Mouse (Mus musculus) heart, embryonic 11.5 days (tissue): ENCODE data around the gene Ugt1a8. TPM values are rescaled to one million over a fixed set of nuclear protein-coding genes. Genes with fewer than 3 reads are reported as not detected.

Source experiments
- ATAC-seq: fragments of 200-750 bp; cut with Nextera tagmentation; replicated peaks from 2 replicates; pipeline ENCODE4 v1.8.0; 2017; ENCODE audit warnings: moderate library complexity; ENCODE audit not compliant: insufficient number of reproducible peaks, low FRiP score, low TSS enrichment
- H3K27ac ChIP-seq: fragments of 300-500 bp; sonication (generic); 2 replicates; pipeline ENCODE4 v1.5.1; 2014; ENCODE audit warnings: mild to moderate bottlenecking, low read depth, low read length
- H3K27me3 ChIP-seq: fragments of 300-500 bp; sonication (generic); 2 replicates; pipeline ENCODE4 v1.6.1; 2014; ENCODE audit warnings: mild to moderate bottlenecking, low read length, mixed read lengths; ENCODE audit not compliant: control insufficient read depth, insufficient read depth
- H3K36me3 ChIP-seq: fragments of 300-500 bp; sonication (generic); 2 replicates; pipeline ENCODE4 v1.6.1; 2014; ENCODE audit warnings: mild to moderate bottlenecking, low read length, moderate library complexity, mixed read lengths; ENCODE audit not compliant: control insufficient read depth, insufficient read depth
- H3K4me1 ChIP-seq: fragments of 300-500 bp; sonication (generic); 2 replicates; pipeline ENCODE4 v1.6.1; 2014; ENCODE audit warnings: low read length; ENCODE audit not compliant: control insufficient read depth, insufficient read depth
- H3K4me2 ChIP-seq: fragments of 300-500 bp; sonication (generic); 2 replicates; pipeline ENCODE4 v1.6.1; 2014; ENCODE audit warnings: mild to moderate bottlenecking, moderate library complexity
- H3K4me3 ChIP-seq: fragments of 300-500 bp; sonication (generic); 2 replicates; pipeline ENCODE4 v1.5.1; 2014; ENCODE audit warnings: low read depth, low read length
- H3K9ac ChIP-seq: fragments of 300-500 bp; sonication (generic); 2 replicates; pipeline ENCODE4 v1.6.1; 2014; ENCODE audit warnings: mild to moderate bottlenecking, low read depth, low read length, moderate library complexity
- H3K9me3 ChIP-seq: fragments of 300-500 bp; sonication (generic); replicated peaks from 2 replicates; pipeline ENCODE4 v1.6.1; 2016; ENCODE audit warnings: low read length; ENCODE audit not compliant: control insufficient read depth
- WGBS: fragments of 180-500 bp; shearing (Covaris S2); extraction: QIAGEN DNeasy Blood & Tissue Kit; methylation state at CpG from one replicate; pipeline ENCODE4 v1.1.7; 2014; ENCODE audit not compliant: insufficient replicate concordance; 5-methylcytosine and 5-hydroxymethylcytosine counted together
- polyA plus RNA-seq: library from polyadenylated mRNA; unstranded; fragments of >200 nt; fragmentation: Nextera tagmentation; extraction: Ambion mirVana; gene quantifications from 2 replicates; pipeline ENCODE4 v1.2.1, GENCODE M21; 2014

Gene Ugt1a8
- polyA plus RNA-seq, 1 experiment from 2014 or later: not detected

- Histone ChIP-seq H3K27ac (no peak within 1 kb of the TSS), H3K4me1 (no peaks in the 10 kb centered on the region), H3K4me2 (no peak within 1 kb of the TSS), H3K9ac (no peak within 1 kb of the TSS), H3K27me3 (no peaks in the 10 kb centered on the region), H3K4me3 (no peak within 1 kb of the TSS), H3K36me3 (peaks cover 2% of the 10 kb centered on the region; the same call in 1 of the 2 replicates), H3K9me3 (peaks cover 52% of the 10 kb centered on the region)
- WGBS: 62% methylated on average over 8 of the region's 8 CpGs
- no peak for ATAC-seq
These were observed 124.2 kb downstream of the Ugt1a8 start, which contains the start of gene Ugt1a1 for GRCm38 (mm10) chr1:88211812-88212211. TSS of gene Ugt1a1 (plus strand) at chr1:88211959.

GRCm38 (mm10) chr1:88212341-88213045 lies 124.9 kb downstream of the Ugt1a8 start:
- no peak overlapping the region for H3K9ac ChIP-seq
- WGBS: 60% methylated on average over 8 of the region's 8 CpGs
- peaks cover 58% of the 10 kb centered on the region for H3K9me3 ChIP-seq
- ATAC-seq: peak; percentile 11
- no peaks in the 10 kb centered on the region for H3K27me3 ChIP-seq
- H3K36me3 ChIP-seq: peaks cover 2% of the 10 kb centered on the region; the same call in 1 of the 2 replicates
- H3K4me2 ChIP-seq: no peak overlapping the region
- H3K4me3 ChIP-seq: no peak overlapping the region
- no peak overlapping the region for H3K27ac ChIP-seq
- no peaks in the 10 kb centered on the region for H3K4me1 ChIP-seq

- no peak overlapping the region for H3K9ac ChIP-seq
- H3K9me3 ChIP-seq: peaks cover 60% of the 10 kb centered on the region
- WGBS: 66% methylated on average over 1 of the region's 1 CpGs
- H3K27ac ChIP-seq: no peak overlapping the region
- H3K4me3 ChIP-seq: no peak overlapping the region
- no peaks in the 10 kb centered on the region for H3K4me1 ChIP-seq
- no peaks in the 10 kb centered on the region for H3K27me3 ChIP-seq
- ATAC-seq: no peak
- peaks cover 2% of the 10 kb centered on the region; the same call in 1 of the 2 replicates for H3K36me3 ChIP-seq
- H3K4me2 ChIP-seq: no peak overlapping the region
These were observed 125.4 kb downstream of the Ugt1a8 start for GRCm38 (mm10) chr1:88213061-88213460.

- Histone ChIP-seq H3K4me2 (no peak overlapping the region), H3K4me1 (no peaks in the 10 kb centered on the region), H3K9me3 (peaks cover 60% of the 10 kb centered on the region), H3K4me3 (no peak overlapping the region), H3K27ac (no peak overlapping the region), H3K9ac (no peak overlapping the region), H3K36me3 (peaks cover 2% of the 10 kb centered on the region; the same call in 1 of the 2 replicates), H3K27me3 (no peaks in the 10 kb centered on the region)
- 0 out of 2 replicates have a peak, but pooled peaks have one; percentile 3 for ATAC-seq
- 67% methylated on average over 2 of the region's 2 CpGs for WGBS
These were observed 126.3 kb downstream of the Ugt1a8 start for GRCm38 (mm10) chr1:88213766-88214461.

- H3K4me2 ChIP-seq: no peak overlapping the region
- ATAC-seq: no peak; the same call in 1 of the 2 replicates
- H3K9ac ChIP-seq: no peak overlapping the region
- H3K36me3 ChIP-seq: peaks cover 2% of the 10 kb centered on the region; the same call in 1 of the 2 replicates
- H3K27me3 ChIP-seq: no peaks in the 10 kb centered on the region
- H3K4me3 ChIP-seq: no peak overlapping the region
- no peaks in the 10 kb centered on the region for H3K4me1 ChIP-seq
- peaks cover 60% of the 10 kb centered on the region for H3K9me3 ChIP-seq
- WGBS: 71% methylated on average over 2 of the region's 2 CpGs
- H3K27ac ChIP-seq: no peak overlapping the region
These were observed 126.9 kb downstream of the Ugt1a8 start for GRCm38 (mm10) chr1:88214462-88214952.

- Histone ChIP-seq H3K9ac (no peak overlapping the region), H3K27me3 (no peaks in the 10 kb centered on the region), H3K27ac (no peak overlapping the region), H3K9me3 (peaks cover 60% of the 10 kb centered on the region), H3K4me1 (no peaks in the 10 kb centered on the region), H3K36me3 (peaks cover 2% of the 10 kb centered on the region; the same call in 1 of the 2 replicates), H3K4me2 (no peak overlapping the region), H3K4me3 (no peak overlapping the region)
- WGBS: 62% methylated on average over 10 of the region's 10 CpGs
- no peak for ATAC-seq
These were observed 128.1 kb downstream of the Ugt1a8 start for GRCm38 (mm10) chr1:88215466-88216380.

- no peak overlapping the region for H3K4me3 ChIP-seq
- no peak overlapping the region for H3K9ac ChIP-seq
- no peak overlapping the region for H3K4me2 ChIP-seq
- peaks cover 57% of the 10 kb centered on the region for H3K9me3 ChIP-seq
- WGBS: 49% methylated on average over 2 of the region's 2 CpGs
- no peak overlapping the region for H3K27ac ChIP-seq
- ATAC-seq: no peak
- H3K36me3 ChIP-seq: peaks cover 2% of the 10 kb centered on the region; the same call in 1 of the 2 replicates
- no peaks in the 10 kb centered on the region for H3K4me1 ChIP-seq
- no peaks in the 10 kb centered on the region for H3K27me3 ChIP-seq
These were observed 128.9 kb downstream of the Ugt1a8 start for GRCm38 (mm10) chr1:88216551-88216950.

- WGBS: 53% methylated on average over 2 of the region's 2 CpGs
- no peak overlapping the region for H3K9ac ChIP-seq
- H3K36me3 ChIP-seq: no peaks in the 10 kb centered on the region; the same call in 1 of the 2 replicates
- no peak overlapping the region for H3K4me2 ChIP-seq
- H3K27ac ChIP-seq: no peak overlapping the region
- no peak for ATAC-seq
- no peak overlapping the region for H3K4me3 ChIP-seq
- no peaks in the 10 kb centered on the region for H3K27me3 ChIP-seq
- peaks cover 52% of the 10 kb centered on the region for H3K9me3 ChIP-seq
- H3K4me1 ChIP-seq: no peaks in the 10 kb centered on the region
These were observed 129.5 kb downstream of the Ugt1a8 start for GRCm38 (mm10) chr1:88217144-88217543.
